Mouse (Mus musculus): ENCODE measurements around the gene Nacc2.

Gene Nacc2

GRCm38 (mm10) chr2:26139545-26140206, 16.7 kb upstream of the Nacc2 start:
- peak in 1 of 2 experiments; percentile 51 for DNase-seq (ENCODE audit: low spot score in 2 of 2)

- DNase-seq (ENCODE audit: low spot score in 2 of 2), result no peak
Observed at GRCm38 (mm10) chr2:26139034-26139544, 16.1 kb upstream of the Nacc2 start.

- DNase-seq (ENCODE audit: low spot score in 2 of 2), result no peak
Observed at GRCm38 (mm10) chr2:26138252-26139033, 15.4 kb upstream of the Nacc2 start.

GRCm38 (mm10) chr2:26134591-26134990, 11.6 kb upstream of the Nacc2 start:
- no peak for DNase-seq (ENCODE audit: low spot score in 2 of 2)

GRCm38 (mm10) chr2:26132628-26133551, 9.9 kb upstream of the Nacc2 start:
- DNase-seq (ENCODE audit: low spot score in 2 of 2), result peak; percentile 83 to 84

GRCm38 (mm10) chr2:26131327-26131726, 8.3 kb upstream of the Nacc2 start:
- no peak for DNase-seq (ENCODE audit: low spot score in 2 of 2)

- no peak for DNase-seq (ENCODE audit: low spot score in 2 of 2)
Observed at GRCm38 (mm10) chr2:26129962-26130361, 6.9 kb upstream of the Nacc2 start.

GRCm38 (mm10) chr2:26129346-26129745, 6.3 kb upstream of the Nacc2 start:
- no peak for DNase-seq (ENCODE audit: low spot score in 2 of 2)

GRCm38 (mm10) chr2:26122171-26123078, 595 bp downstream of the Nacc2 start:
- DNase-seq (ENCODE audit: low spot score in 2 of 2), result peak in 1 of 2 experiments; percentile 14

GRCm38 (mm10) chr2:26121541-26122083, 1.4 kb downstream of the Nacc2 start:
- no peak for DNase-seq (ENCODE audit: low spot score in 2 of 2)

- DNase-seq (ENCODE audit: low spot score in 2 of 2), result no peak
Observed at GRCm38 (mm10) chr2:26119626-26120025, 3.4 kb downstream of the Nacc2 start.

- DNase-seq (ENCODE audit: low spot score in 2 of 2), result no peak
Observed at GRCm38 (mm10) chr2:26119310-26119592, 3.8 kb downstream of the Nacc2 start.

- no peak for DNase-seq (ENCODE audit: low spot score in 2 of 2)
Observed at GRCm38 (mm10) chr2:26118584-26119309, 4.3 kb downstream of the Nacc2 start.

GRCm38 (mm10) chr2:26117580-26117979, 5.4 kb downstream of the Nacc2 start:
- no peak for DNase-seq (ENCODE audit: low spot score in 2 of 2)

GRCm38 (mm10) chr2:26116550-26116949, 6.5 kb downstream of the Nacc2 start:
- DNase-seq (ENCODE audit: low spot score in 2 of 2), result no peak

GRCm38 (mm10) chr2:26115215-26115614, 7.8 kb downstream of the Nacc2 start:
- DNase-seq (ENCODE audit: low spot score in 2 of 2), result no peak

GRCm38 (mm10) chr2:26108237-26108636, 14.8 kb downstream of the Nacc2 start:
- DNase-seq (ENCODE audit: low spot score in 2 of 2), result no peak

- DNase-seq (ENCODE audit: low spot score in 2 of 2), result no peak
Observed at GRCm38 (mm10) chr2:26107011-26107410, 16.0 kb downstream of the Nacc2 start.

- DNase-seq (ENCODE audit: low spot score in 2 of 2), result no peak
Observed at GRCm38 (mm10) chr2:26106233-26106632, 16.8 kb downstream of the Nacc2 start.

GRCm38 (mm10) chr2:26100296-26100695, 22.7 kb downstream of the Nacc2 start:
- no peak for DNase-seq (ENCODE audit: low spot score in 2 of 2)
